9 mouse cellular contexts compared by ENCODE assay signal in genomic region chr2:174599853-174600271, GRCm38 (mm10). TPM values are rescaled to one million over a fixed set of nuclear protein-coding genes. Genes with fewer than 3 reads are reported as not detected.
DNase-seq lines count a peak whose midpoint lies in the region; ATAC-seq lines count a peak whose summit lies in the region.
"Had no signal": no experiment of that assay in that cellular context is flagged by ENCODE, and none has a peak within 500 bp of the region (broad histone marks: within the 10 kb centered on the region; RNA-seq: fewer than 3 reads in every experiment).

No protein-coding gene starts in this region.

- H3K4me1 ChIP-seq in heart, embryonic 11.5 days (ENCODE audit: control insufficient read depth, insufficient read depth, low read length): peaks cover 16% of the 10 kb centered on the region
- H3K4me1 ChIP-seq in liver, embryonic 12.5 days: peaks cover 28% of the 10 kb centered on the region

- no peak overlapping the region for H3K4me3 ChIP-seq in heart, embryonic 11.5 days (ENCODE audit: low read depth, low read length)
- no peak overlapping the region for H3K4me3 ChIP-seq in liver, embryonic 12.5 days

- WGBS in heart, embryonic 11.5 days (ENCODE audit: insufficient replicate concordance): 65% methylated on average over 9 of the region's 9 CpGs
- 81% methylated on average over 9 of the region's 9 CpGs for whole genome bisulfite sequencing in liver, embryonic 12.5 days (ENCODE audit: insufficient replicate concordance)

- DNase-seq in MN1 (ENCODE audit: low spot score): peak; percentile 38
- DNase-seq in adrenal gland, adult 2 months: peak; percentile 82
- DNase-seq in layer of hippocampus, adult 11-12 months (ENCODE audit: low spot score): peak; percentile 47
- DNase-seq in right cerebral cortex, postnatal 10 days (ENCODE audit: low spot score in 2 of 2): peak; percentile 48 to 55
- no peak for DNase-seq in thymus, adult 18-20 months
- no peak for DNase-seq in urinary bladder, postnatal 14 days (ENCODE audit: low spot score)

- no peaks in the 10 kb centered on the region for H3K27me3 ChIP-seq in heart, embryonic 11.5 days (ENCODE audit: control insufficient read depth, insufficient read depth, low read length)
- peaks cover 10% of the 10 kb centered on the region; the same call in 1 of the 2 replicates for H3K27me3 ChIP-seq in liver, embryonic 12.5 days (replicated peaks)

- no peaks in the 10 kb centered on the region for H3K36me3 ChIP-seq in heart, embryonic 11.5 days (ENCODE audit: control insufficient read depth, insufficient read depth, low read length)
- no peaks in the 10 kb centered on the region for H3K36me3 ChIP-seq in liver, embryonic 12.5 days

- H3K9me3 ChIP-seq in heart, embryonic 11.5 days (replicated peaks; ENCODE audit: control insufficient read depth, low read length): no peaks in the 10 kb centered on the region
- H3K9me3 ChIP-seq in liver, embryonic 12.5 days (replicated peaks): no peaks in the 10 kb centered on the region

- ATAC-seq in heart, embryonic 11.5 days (replicated peaks; ENCODE audit: insufficient number of reproducible peaks, low FRiP score, low TSS enrichment): 0 out of 2 replicates have a peak, but pooled peaks have one; percentile 42
- ATAC-seq in liver, embryonic 12.5 days: no peak

- 0 out of 2 replicates have a peak overlapping the region, but pooled peaks have one; percentile 35 for H3K27ac ChIP-seq in heart, embryonic 11.5 days (ENCODE audit: low read depth, low read length)
- no peak overlapping the region for H3K27ac ChIP-seq in liver, embryonic 12.5 days
- H3K27ac ChIP-seq: liver, embryonic 14.5 days had no signal

- no peak overlapping the region for H3K4me2 ChIP-seq in heart, embryonic 11.5 days
- H3K4me2 ChIP-seq in liver, embryonic 12.5 days: no peak overlapping the region

- H3K9ac ChIP-seq in heart, embryonic 11.5 days (ENCODE audit: low read depth, low read length): no peak overlapping the region
- H3K9ac ChIP-seq in liver, embryonic 12.5 days: no peak overlapping the region
- H3K9ac ChIP-seq: liver, embryonic 14.5 days had no signal

RNA-seq across cellular contexts. Expression of gene Zfp831, which starts 43.5 kb away (rescaled TPM):
- under 1 TPM; 0.10 to 0.12 TPM for total RNA-seq in adrenal gland, adult 2 months (2021)
- polyA plus RNA-seq in adrenal gland, adult 2 months (2012; rRNA removed): 0.03 TPM in 2 replicates
- polyA plus RNA-seq in heart, embryonic 11.5 days (2014; fragmentation: Nextera tagmentation; extraction: Ambion mirVana): not detected in 2 replicates
- 0.01 and 0.06 TPM in 2 replicates for polyA plus RNA-seq in liver, embryonic 12.5 days (2016; fragmentation: Nextera tagmentation; extraction: Ambion mirVana)

Comparison
In these comparisons a context has a peak if more than half of its experiments do, and no peak if none do; other contexts are left out.
1. DNase-seq: peak in MN1 (single experiment), adrenal gland, adult 2 months (single experiment), layer of hippocampus, adult 11-12 months (single experiment) and right cerebral cortex, postnatal 10 days (2 of 2); none in thymus, adult 18-20 months (0 of 2) and urinary bladder, postnatal 14 days (single experiment).